Mouse (Mus musculus): Measurements from ENCODE around the gene Adam1a.

DNA sequence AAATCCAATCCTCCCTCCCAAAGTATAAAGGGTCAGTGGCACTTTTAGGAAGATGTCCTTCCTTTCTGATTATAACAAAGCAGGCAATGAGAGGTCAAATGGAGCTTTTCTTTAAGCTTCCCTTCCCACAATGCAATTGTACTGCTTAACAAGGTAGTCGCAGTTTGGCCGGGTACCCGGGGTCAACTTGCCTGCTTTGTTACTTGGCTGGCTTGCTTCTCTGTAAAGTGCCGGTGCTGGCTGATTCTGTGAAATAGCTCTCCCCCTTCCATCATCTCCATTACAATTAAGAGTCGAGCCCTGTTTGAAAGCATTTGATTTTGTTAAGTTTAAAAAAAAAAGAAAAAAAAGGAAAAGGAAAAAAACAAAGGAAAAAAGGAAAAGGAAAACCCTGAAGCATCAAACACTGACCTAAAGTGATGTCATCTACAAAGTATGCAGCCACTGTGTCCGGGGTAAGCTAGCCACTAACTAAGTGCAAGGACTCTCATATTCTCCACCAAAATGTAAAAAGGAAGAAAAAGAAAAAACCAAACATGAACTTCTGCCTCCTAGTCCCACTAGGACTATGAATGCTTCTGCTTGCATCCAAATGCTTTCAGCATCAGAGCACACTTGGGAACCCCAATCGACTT, 8.2 kb downstream of the Adam1a start:
- TF ChIP-seq CTCF (IDR thresholded peaks at IDR 0.05; ENCODE audit: insufficient read depth, low read depth, low read length) (no peak), POLR2A (IDR thresholded peaks at IDR 0.05; ENCODE audit: insufficient read depth, low read depth, low read length) (no peak)
